24 mouse cellular contexts compared by ENCODE assay signal in genomic region chr8:75513786-75514185, GRCm38 (mm10).
DNase-seq lines count a peak whose midpoint lies in the region; ATAC-seq and TF ChIP-seq lines count a peak whose summit lies in the region.
"Had no signal": no experiment of that assay in that cellular context is flagged by ENCODE, and none has a peak within 500 bp of the region (broad histone marks: within the 10 kb centered on the region; RNA-seq: fewer than 3 reads in every experiment).

No protein-coding gene starts in this region.

- intact Hi-C loops in gastrocnemius, adult 2 months (cut with DNase I) = no loop called here

- H3K9ac ChIP-seq in kidney, embryonic 14.5 days (ENCODE audit: low read depth, low read length) = no peak overlapping the region
- no peak overlapping the region for H3K9ac ChIP-seq in kidney, embryonic 15.5 days
- H3K9ac ChIP-seq: embryonic facial prominence, embryonic 12.5 days; forebrain, embryonic 13.5 days had no signal

- peak; percentile 12 for DNase-seq in kidney, adult 11 months
- DNase-seq in kidney, adult 8-10 months = peak; percentile 17 to 24
- DNase-seq in kidney, postnatal 4 days = no peak
- no peak for DNase-seq in kidney, postnatal 10 days
- DNase-seq in kidney, postnatal 36 days = peak; percentile 4 to 34
- DNase-seq in gastrocnemius, adult 2 months = no peak
- DNase-seq: adrenal gland, adult 8-10 months; adrenal gland, postnatal 14 days; adrenal gland, postnatal 36 days; B cell, adult 2 months; cerebellum, adult 11-12 months; cerebellum, adult 2 months; cerebellum, adult 9-10 months; cerebellum, postnatal 10 days; cerebellum, postnatal 25 days had no signal

- H3K9me3 ChIP-seq in kidney, embryonic 14.5 days (ENCODE audit: control insufficient read depth, low read length) = no peaks in the 10 kb centered on the region
- H3K9me3 ChIP-seq in kidney, embryonic 15.5 days (replicated peaks) = no peaks in the 10 kb centered on the region
- H3K9me3 ChIP-seq: embryonic facial prominence, embryonic 10.5 days; embryonic facial prominence, embryonic 12.5 days; forebrain, embryonic 13.5 days; G1E had no signal

- 89% methylated on average over 3 of the region's 3 CpGs for WGBS in kidney, embryonic 14.5 days
- WGBS in kidney, embryonic 15.5 days = 76% methylated on average over 3 of the region's 3 CpGs

- no peaks in the 10 kb centered on the region for H3K36me3 ChIP-seq in kidney, embryonic 14.5 days (ENCODE audit: control insufficient read depth, insufficient read depth, low read length)
- H3K36me3 ChIP-seq in kidney, embryonic 15.5 days = no peaks in the 10 kb centered on the region
- H3K36me3 ChIP-seq: embryonic facial prominence, embryonic 10.5 days; embryonic facial prominence, embryonic 12.5 days; G1E had no signal

- H3K4me3 ChIP-seq in kidney, embryonic 14.5 days (ENCODE audit: low read length) = no peak overlapping the region
- H3K4me3 ChIP-seq in kidney, embryonic 15.5 days (replicated peaks) = no peak overlapping the region
- no peak overlapping the region for H3K4me3 ChIP-seq in gastrocnemius, adult 2 months
- H3K4me3 ChIP-seq: embryonic facial prominence, embryonic 10.5 days; embryonic facial prominence, embryonic 12.5 days; forebrain, embryonic 13.5 days had no signal

- no peak for TF ChIP-seq CTCF in gastrocnemius, adult 2 months (IDR thresholded peaks at IDR 0.05)

- ATAC-seq in kidney, embryonic 14.5 days (ENCODE audit: low FRiP score, low TSS enrichment) = no peak
- ATAC-seq in kidney, embryonic 15.5 days (replicated peaks; ENCODE audit: low FRiP score) = 0 out of 2 replicates have a peak, but pooled peaks have one; percentile 46
- ATAC-seq: activated CD4-positive, CD25-positive, alpha-beta regulatory T cell, adult 4 months; CD4-positive, CD25-positive, alpha-beta regulatory T cell, adult 4 months; forebrain, embryonic 13.5 days; Patski had no signal

- H3K27ac ChIP-seq in kidney, embryonic 14.5 days (ENCODE audit: low read depth, low read length) = no peak overlapping the region
- H3K27ac ChIP-seq in kidney, embryonic 15.5 days = no peak overlapping the region
- H3K27ac ChIP-seq in gastrocnemius, adult 2 months = no peak overlapping the region
- H3K27ac ChIP-seq: embryonic facial prominence, embryonic 10.5 days; embryonic facial prominence, embryonic 12.5 days; forebrain, embryonic 13.5 days had no signal

- H3K4me1 ChIP-seq in kidney, embryonic 14.5 days (ENCODE audit: control insufficient read depth, insufficient read depth, low read length) = no peaks in the 10 kb centered on the region
- no peaks in the 10 kb centered on the region for H3K4me1 ChIP-seq in kidney, embryonic 15.5 days
- H3K4me1 ChIP-seq: embryonic facial prominence, embryonic 10.5 days; embryonic facial prominence, embryonic 12.5 days; forebrain, embryonic 13.5 days had no signal

- H3K4me2 ChIP-seq in kidney, embryonic 14.5 days (replicated peaks; ENCODE audit: low read depth, low read length) = no peak overlapping the region
- H3K4me2 ChIP-seq in kidney, embryonic 15.5 days = no peak overlapping the region
- H3K4me2 ChIP-seq: embryonic facial prominence, embryonic 12.5 days; forebrain, embryonic 13.5 days had no signal

- H3K27me3 ChIP-seq in kidney, embryonic 14.5 days (ENCODE audit: control insufficient read depth, insufficient read depth, low read length) = no peaks in the 10 kb centered on the region
- H3K27me3 ChIP-seq in kidney, embryonic 15.5 days = no peaks in the 10 kb centered on the region
- H3K27me3 ChIP-seq: embryonic facial prominence, embryonic 12.5 days; forebrain, embryonic 13.5 days had no signal

Comparison
In these comparisons a context has a peak if more than half of its experiments do, and no peak if none do; other contexts are left out.
1. DNase-seq: peak in kidney, adult 11 months (single experiment), kidney, adult 8-10 months (2 of 2) and kidney, postnatal 36 days (2 of 2); none in kidney, postnatal 4 days (0 of 2), kidney, postnatal 10 days (single experiment) and gastrocnemius, adult 2 months (single experiment).